Mouse (Mus musculus) testis, adult 2 months (tissue): ENCODE results near the gene Dnajc9. TPM values are rescaled to one million over a fixed set of nuclear protein-coding genes. Genes with fewer than 3 reads are reported as not detected.

ENCODE experiments used
- H3K27ac ChIP-seq: fragments of 200-500 bp; 2 replicates; pipeline ENCODE4 v1.5.1; 2012; ENCODE audit warnings: low read depth, low read length; ENCODE audit not compliant: control insufficient read depth, insufficient read depth
- H3K27me3 ChIP-seq: fragments of 200-500 bp; 2 replicates; pipeline ENCODE4 v1.6.1; 2012; ENCODE audit warnings: mild to moderate bottlenecking, low read length, moderate library complexity; ENCODE audit not compliant: control insufficient read depth, insufficient read depth
- H3K36me3 ChIP-seq: fragments of 200-500 bp; 2 replicates; pipeline ENCODE4 v1.6.1; 2012; ENCODE audit warnings: mild to moderate bottlenecking, low read length; ENCODE audit not compliant: control insufficient read depth, insufficient read depth
- H3K4me1 ChIP-seq: fragments of 200-500 bp; 2 replicates; pipeline ENCODE4 v1.6.1; 2012; ENCODE audit warnings: low read length; ENCODE audit not compliant: control insufficient read depth, insufficient read depth
- H3K4me3 ChIP-seq: fragments of 200-500 bp; 2 replicates; pipeline ENCODE4 v1.5.1; 2012; ENCODE audit warnings: low read depth, mild to moderate bottlenecking, low read length, moderate library complexity, mixed read lengths; ENCODE audit not compliant: control insufficient read depth
- CTCF ChIP-seq: fragments of 200-500 bp; IDR thresholded peaks from 2 replicates; pipeline ENCODE4 v1.5.1; 2012; ENCODE audit warnings: low read depth, mild to moderate bottlenecking, inconsistent platforms, low read length, moderate library complexity; ENCODE audit not compliant: control insufficient read depth, insufficient read depth, insufficient replicate concordance
- POLR2A ChIP-seq: fragments of 200-500 bp; IDR thresholded peaks from 2 replicates; pipeline ENCODE4 v1.6.1; 2012; ENCODE audit warnings: low read depth, mild to moderate bottlenecking, inconsistent platforms, low read length, moderate library complexity; ENCODE audit not compliant: control insufficient read depth
- polyA plus RNA-seq: library from polyadenylated mRNA; depleted of rRNA; stranded (reverse); fragments of >200 nt; gene quantifications from 2 replicates; pipeline ENCODE4 v1.2.3, GENCODE M21; 2012

Dnajc9 gene
- polyA plus RNA-seq, 1 experiment: 104 TPM

DNA sequence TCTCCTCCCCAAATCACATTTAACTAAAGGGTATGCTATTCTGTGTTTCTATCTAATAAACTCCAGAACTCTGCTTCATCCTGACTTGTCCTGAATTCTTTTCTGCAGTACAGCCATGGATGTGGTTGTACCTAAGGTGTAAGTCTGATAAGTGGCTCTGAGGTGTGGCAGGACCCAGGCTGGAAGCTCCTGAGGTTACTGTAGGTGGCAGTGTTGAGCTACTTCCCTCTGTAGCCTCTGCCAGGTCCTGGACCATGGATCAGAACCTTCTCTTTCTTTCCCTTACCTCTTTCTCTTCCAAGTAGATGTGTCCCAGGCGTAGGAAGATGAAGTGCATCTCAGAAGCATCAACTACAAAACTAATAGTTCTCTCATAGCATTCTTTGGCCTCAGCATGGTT is 11.4 kb upstream of the Dnajc9 start:
- H3K4me3 ChIP-seq: no peak overlapping the region
- TF ChIP-seq POLR2A (no peak), CTCF (peak; percentile 45; the same call in 1 of the 2 replicates)
- no peak overlapping the region for H3K27ac ChIP-seq
- H3K27me3 ChIP-seq: no peaks in the 10 kb centered on the region
- H3K4me1 ChIP-seq: peaks cover 2% of the 10 kb centered on the region; the same call in 1 of the 2 replicates
- H3K36me3 ChIP-seq: peaks cover 1% of the 10 kb centered on the region; the same call in 1 of the 2 replicates

DNA sequence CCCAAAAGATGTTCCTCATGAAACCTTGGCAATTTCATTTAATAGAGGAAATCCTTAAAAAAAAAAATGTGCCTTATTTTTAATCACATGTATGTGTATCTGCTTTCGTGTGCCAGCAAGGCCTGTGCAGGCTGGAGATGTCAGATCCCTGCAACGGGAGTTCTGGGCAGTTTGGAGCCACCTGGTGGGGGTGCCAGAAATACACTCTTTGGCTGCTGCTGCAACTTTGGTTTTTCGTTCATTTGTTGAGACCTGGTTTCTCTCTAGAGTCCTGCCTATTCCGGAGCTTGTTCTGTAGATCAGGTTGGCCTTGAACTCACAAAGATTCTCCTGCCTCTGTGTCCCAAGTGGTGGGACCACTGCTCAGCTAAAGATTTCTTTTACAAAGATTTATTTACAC is 10.2 kb upstream of the Dnajc9 start:
- Histone ChIP-seq H3K4me3 (no peak overlapping the region), H3K36me3 (peaks cover 1% of the 10 kb centered on the region; the same call in 1 of the 2 replicates), H3K27me3 (no peaks in the 10 kb centered on the region), H3K4me1 (no peaks in the 10 kb centered on the region), H3K27ac (no peak overlapping the region)
- TF ChIP-seq CTCF (peak; percentile 9; the same call in 1 of the 2 replicates), POLR2A (no peak)

DNA sequence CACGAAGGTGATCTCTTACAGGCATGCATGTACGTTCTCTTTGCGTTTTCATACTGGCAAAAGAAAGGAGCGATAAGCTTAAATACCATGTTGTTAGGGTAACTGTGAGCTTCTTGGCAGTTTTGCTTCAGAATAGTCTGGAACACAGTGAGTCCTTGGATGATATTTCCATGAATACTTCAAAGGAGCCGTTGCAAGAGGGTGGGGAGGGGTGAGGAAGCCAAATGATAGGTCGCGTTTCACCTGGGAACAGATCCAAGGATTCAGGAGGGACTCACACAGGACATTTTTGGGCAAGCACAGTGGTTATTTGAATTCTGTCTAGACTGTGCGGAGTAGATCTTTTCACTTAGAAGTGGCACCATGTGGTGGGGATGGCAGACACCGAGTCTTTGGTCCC is 8.5 kb upstream of the Dnajc9 start:
- Histone ChIP-seq H3K4me1 (peaks cover 3% of the 10 kb centered on the region), H3K4me3 (no peak overlapping the region), H3K27me3 (no peaks in the 10 kb centered on the region), H3K36me3 (peaks cover 1% of the 10 kb centered on the region; the same call in 1 of the 2 replicates), H3K27ac (no peak overlapping the region)
- TF ChIP-seq CTCF (no peak), POLR2A (no peak)

DNA sequence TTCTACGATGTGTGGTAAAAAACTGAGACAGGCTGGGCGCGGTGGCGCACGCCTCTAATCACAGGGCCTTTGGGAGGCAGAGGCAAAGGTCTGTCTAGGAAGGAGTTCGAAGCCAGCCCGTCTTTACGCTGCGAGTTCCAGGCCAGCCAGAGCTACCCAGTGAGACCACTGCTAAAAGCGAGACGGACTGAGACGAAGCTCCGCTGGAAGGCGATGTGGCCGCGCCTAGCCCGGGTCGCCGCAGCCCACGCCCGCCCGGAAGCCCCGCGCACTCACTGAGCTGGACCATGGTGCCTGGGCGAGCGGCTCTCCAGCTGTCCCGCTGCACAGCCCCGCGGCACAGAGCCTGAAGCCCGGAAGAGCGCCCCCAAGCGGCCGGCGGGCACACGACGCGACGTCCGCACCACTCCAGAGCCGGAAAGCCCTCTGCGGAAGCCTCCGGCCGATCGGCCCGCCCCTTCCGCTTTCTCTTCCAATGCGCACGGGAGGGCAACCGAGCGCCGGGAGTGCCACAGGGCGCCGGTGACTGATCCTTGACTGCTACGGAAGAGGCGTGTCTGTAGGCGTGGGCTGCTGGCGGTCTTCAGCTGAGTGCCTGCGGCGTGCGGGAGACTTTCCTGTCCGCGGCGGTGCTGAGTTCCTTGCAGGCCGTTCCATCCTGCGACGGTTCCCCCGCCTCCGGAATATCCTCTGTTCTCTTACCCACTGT is 4.6 kb upstream of the Dnajc9 start, which contains the start of gene Mrps16:
Gene Mrps16 (minus strand): TSS at position 430 of the 709 bp plus-strand sequence.
- H3K4me3 ChIP-seq: peak within 1 kb of the TSS; percentile 90
- H3K4me1 ChIP-seq: peaks cover 3% of the 10 kb centered on the region
- no peaks in the 10 kb centered on the region for H3K27me3 ChIP-seq
- peak within 1 kb of the TSS; percentile 89 for H3K27ac ChIP-seq
- H3K36me3 ChIP-seq: no peaks in the 10 kb centered on the region
- TF ChIP-seq CTCF (peak; percentile 75), POLR2A (peak; percentile 82)

DNA sequence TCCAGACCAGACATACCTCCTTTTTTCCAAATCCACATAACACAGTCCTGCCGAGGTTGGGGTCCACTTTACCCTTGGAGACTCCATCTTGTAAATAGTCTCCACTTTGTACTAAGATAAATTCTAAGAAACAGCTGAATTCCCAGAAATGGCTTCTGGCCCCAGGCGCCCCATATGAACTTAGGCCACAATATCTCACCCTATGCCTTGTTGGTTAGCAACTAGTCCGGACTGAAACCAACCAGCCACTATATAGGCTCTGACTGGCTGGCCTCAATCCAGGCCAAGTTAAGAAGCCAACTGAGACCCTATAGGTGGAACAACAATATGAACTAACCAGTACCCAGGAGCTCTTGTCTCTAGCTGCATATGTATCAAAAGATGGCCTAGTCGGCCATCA is 3.6 kb upstream of the Dnajc9 start:
- H3K27ac ChIP-seq: no peak overlapping the region
- H3K4me3 ChIP-seq: no peak overlapping the region
- TF ChIP-seq POLR2A: no peak
- no peak for TF ChIP-seq CTCF
- H3K36me3 ChIP-seq: no peaks in the 10 kb centered on the region
- peaks cover 3% of the 10 kb centered on the region for H3K4me1 ChIP-seq
- no peaks in the 10 kb centered on the region for H3K27me3 ChIP-seq

DNA sequence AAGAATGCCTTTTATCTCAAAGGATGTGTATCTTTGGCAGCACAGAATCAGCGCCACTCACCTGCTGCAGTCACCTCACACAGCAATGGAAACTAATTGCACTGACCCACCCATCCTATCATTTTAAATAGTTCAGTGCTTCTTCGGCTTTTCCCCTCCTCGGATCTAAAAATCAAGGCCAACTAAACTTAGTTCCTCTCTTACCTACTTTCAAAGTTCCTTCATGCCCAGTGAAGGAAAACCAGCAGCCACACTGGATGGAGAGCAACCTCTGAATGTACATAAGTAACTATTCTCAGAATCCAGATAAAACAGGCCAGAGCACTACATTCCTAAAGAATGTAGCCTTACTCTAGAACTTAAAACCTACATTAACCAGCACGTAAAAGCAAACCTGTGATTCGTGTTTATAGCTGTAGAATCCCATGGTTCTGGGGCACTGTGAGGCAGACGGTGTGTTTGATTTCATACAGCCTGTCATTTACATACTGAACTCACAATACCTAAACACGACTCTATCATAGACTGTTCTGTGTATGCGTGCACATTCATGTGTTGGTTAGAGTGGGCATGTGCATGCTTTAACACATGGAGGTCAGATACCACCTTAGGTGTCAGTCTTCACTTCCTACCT is 853 bp upstream of the Dnajc9 start:
- TF ChIP-seq CTCF (no peak), POLR2A (no peak)
- Histone ChIP-seq H3K27ac (no peak overlapping the region), H3K27me3 (no peaks in the 10 kb centered on the region), H3K36me3 (no peaks in the 10 kb centered on the region), H3K4me3 (peak overlapping the region; percentile 99; the same call in 1 of the 2 replicates), H3K4me1 (peaks cover 3% of the 10 kb centered on the region)

DNA sequence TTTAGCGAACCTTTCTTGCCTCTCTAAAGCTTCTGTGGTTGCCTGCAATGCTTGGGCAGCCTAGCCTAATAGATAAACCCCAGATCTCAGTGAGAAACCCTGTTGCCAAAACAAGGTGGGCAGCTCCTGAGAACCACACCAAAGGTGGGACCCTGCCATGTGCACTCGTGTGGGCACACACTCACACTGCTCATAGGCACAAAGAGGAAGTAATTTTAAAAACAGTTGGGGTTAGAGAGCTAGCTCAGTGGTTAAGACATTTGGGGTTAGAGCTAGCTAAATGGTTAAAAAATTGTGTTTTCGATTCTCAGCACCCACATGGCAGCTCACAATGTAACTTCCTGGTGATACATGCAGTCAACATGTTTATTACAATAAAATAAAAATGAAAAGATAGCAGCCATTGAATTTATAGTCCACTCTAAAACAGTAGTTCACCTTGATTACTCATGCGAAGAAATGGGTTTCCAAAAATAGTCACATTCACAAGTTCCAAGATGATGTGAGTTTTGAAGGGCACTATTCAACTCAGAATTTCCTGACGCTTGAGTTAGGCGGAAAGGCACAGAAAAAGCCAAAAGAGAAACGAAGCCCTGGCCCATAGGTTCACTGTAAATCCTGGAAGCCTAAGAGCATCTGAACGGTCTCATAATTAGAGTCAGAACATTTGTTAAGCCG is 8.8 kb downstream of the Dnajc9 start:
- Histone ChIP-seq H3K27me3 (no peaks in the 10 kb centered on the region), H3K36me3 (no peaks in the 10 kb centered on the region; the same call in 1 of the 2 replicates), H3K4me1 (no peaks in the 10 kb centered on the region), H3K27ac (no peak overlapping the region), H3K4me3 (no peak overlapping the region)
- TF ChIP-seq CTCF (no peak), POLR2A (no peak)
